Mouse (Mus musculus) WW6 (cell line): ENCODE measurements at regions not wholly inside any gene's neighbourhood (a gene's known extent, or its start where the extent isn't known, plus 50 kb on each side); places are given as distances from the start of the nearest gene placed in this dataset.

Source experiments
- DNase-seq: peaks from one replicate; pipeline ENCODE4 v3.0.0-alpha.2; 2013; ENCODE audit warnings: low read depth, low spot score

DNA sequence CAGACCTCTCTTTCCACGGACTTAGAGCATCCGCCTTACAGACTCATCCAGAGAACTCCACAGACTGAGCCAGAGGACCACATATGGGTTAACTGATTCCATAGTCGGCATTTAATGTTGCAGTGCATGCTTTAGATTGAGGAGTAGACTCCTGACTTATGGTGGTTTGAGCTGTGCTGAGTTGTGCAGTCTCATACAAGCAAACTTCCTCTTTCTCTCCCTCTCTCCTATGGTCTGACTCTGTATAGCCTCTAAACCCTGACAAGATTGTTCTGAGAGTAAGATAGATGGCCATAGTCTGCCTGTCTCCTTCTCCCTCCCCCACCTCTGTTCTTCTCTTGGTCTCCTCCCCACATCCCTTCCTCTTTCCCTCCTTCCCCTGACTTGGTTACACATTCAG lies 616.0 kb downstream of the Ryr2 start:
- no peak for DNase-seq

DNA sequence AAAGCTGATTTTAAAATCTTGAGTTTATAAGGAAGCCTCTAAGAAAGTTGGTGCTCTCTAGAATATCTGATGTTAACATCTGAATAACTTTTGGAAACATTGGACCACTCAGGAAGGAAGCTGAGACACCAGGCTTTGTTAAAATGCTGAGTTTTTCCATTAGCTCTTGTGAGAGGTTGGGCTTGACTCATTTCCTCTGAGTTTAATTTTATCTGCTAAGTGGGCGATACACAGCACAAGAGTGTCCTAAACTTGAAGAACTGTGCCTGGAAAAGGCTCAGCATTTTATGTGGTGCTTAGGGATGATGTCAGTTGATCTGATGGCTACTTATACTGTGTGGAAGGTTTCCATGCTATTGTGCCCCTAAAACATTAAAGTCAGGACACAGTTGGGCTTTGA lies 623.6 kb downstream of the Ryr2 start:
- DNase-seq, result no peak

DNA sequence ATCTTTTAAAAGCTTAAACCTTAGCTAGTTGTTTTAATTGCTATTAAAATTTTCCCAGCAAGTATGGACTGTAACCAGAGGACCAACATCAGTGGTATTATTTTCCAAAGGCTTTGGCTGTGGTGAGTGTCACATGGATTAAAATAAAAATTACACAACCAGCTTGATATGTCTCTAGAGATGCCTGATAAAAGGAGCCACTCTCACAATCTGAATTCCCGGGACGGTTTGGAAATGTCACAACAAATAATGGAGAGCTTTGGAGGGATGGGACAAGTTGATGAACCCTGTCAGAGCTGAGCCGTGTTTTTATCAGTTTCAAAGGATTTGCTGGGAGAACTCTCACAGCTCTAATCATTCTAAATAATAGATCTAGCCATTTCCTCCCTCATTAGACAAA lies 624.0 kb downstream of the Ryr2 start:
- DNase-seq, result no peak

DNA sequence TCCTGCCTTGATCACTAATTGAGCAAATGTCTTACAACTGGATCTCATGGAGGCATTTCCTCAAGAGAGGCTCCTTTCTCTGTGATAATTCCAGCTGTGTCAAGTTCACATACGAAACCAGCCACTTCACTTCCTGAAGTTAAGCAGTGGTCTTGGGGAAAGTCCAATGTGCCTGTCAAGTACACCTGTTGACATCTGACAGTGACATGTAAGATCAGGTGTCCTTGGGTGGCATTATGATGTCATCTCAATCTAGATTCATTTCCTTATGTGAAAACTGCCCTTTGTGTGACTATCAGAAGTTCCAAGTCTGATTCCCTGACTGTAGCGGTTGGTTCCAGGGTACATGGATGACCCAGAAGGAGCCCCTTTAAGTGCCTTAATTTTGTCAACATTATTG lies 646.5 kb downstream of the Ryr2 start:
- no peak for DNase-seq

DNA sequence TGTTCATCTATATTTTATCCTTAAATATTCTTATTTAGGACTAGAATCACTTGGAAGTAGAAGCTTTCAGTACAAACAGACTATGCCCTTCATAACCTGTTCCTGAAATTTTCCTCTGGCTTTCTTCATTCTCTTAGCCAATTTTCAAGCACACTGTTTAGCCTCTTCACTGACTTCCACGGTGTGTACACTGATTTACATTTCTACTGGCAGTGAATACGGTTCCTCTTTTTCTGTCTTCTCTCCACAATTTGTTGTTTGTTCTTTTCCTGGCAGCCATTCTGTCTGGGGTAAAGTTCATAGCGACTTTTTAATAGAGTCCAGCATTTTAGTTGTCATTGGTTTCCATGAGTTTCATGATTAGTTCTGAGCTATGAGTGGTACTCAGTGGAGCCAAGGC lies 651.6 kb downstream of the Ryr2 start:
- no peak for DNase-seq

DNA sequence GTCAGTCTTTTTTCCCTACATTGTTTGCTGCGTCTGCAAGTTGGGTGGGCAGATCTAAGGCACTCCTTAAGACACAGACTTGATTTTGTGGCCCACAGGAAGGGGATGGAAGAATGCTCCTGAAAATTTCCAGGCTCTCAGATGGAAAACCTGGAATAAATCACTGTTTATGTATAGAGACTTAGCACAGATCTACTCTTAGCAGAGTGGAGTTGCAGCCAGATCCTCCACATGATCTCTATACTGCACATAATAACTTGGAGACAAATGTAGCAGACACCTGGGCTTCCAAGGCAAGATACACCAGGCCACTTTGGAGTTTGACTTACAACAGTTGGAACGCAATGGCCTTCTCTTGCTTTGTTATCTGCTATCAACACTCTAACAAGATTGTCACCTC lies 654.3 kb downstream of the Ryr2 start:
- no peak for DNase-seq

DNA sequence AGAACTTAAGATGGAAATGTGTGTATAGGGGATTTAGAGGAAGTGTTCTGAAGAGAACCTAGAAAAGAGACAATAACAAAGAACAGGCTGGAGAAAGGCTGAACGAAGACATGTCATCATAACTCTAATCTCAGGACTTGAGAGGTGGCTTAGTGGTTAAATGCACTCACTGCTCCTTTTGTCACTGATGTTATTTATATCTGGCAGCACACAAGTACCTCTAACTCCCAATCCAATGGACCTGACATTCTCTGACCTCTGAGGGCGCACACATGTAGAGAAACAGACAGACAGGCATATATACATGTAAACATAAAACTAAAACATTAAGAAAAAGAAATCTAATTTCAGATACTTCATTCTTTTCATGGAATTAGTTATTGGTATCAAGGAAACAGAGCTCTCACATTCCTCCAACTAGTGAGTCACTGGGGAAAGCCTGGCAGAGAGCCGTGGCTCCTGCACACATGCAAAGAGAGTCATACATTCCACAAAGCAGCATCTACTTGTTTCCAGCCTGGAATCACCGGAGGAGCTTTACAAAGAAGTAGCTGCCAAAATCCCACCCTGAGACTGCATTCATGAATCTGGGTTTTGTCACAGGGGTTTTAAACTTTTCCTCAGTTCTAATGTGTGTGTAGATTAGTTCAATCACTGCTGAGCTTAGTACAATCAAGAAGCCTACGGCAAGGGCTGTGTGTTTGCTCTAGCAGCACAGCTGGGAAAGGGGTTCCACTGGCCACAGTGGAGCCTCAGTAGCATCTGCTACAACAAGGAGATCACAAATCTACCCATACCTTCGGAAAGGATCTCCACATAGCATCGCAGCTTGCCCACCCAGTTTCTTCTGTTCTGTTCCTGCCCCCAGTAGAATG lies 674.0 kb downstream of the Ryr2 start:
- no peak for DNase-seq

DNA sequence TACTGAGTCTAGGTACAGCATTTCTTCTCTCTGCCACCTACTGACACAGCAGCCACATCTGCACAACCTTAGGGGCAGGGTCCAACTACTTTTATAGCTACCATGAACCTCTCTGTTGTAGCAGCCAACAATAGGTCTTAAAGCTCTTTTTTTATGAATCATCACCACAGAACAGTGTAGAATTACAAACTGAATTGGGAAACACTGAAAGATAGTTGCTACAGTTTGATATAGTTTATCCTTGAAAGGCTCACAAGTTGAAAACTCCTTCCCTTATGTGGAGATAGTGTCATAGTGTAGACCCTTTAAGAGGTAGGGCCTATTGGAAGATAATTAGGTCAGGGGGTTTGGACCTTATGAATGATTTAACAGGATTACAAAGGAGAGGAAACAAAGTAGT lies 679.9 kb downstream of the Ryr2 start:
- DNase-seq, result no peak

DNA sequence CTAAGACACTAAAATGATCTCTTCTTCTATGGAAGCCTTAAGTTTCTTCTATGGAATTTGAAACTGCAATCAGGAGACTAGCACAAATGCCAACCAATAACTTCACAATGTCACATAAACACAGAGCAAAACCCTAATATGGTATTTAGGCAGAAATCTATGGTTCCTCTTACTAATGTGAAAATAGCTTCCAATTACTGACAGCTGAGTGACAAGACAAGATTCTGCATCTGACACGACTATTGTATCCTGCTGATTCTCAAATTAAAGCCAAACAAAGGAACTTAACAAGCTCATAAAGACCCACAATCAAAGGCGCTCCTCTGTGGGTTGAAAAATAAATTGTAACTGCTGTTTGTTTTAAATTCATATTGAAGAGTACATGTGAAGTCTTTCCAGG lies 714.7 kb downstream of the Ryr2 start:
- no peak for DNase-seq

DNA sequence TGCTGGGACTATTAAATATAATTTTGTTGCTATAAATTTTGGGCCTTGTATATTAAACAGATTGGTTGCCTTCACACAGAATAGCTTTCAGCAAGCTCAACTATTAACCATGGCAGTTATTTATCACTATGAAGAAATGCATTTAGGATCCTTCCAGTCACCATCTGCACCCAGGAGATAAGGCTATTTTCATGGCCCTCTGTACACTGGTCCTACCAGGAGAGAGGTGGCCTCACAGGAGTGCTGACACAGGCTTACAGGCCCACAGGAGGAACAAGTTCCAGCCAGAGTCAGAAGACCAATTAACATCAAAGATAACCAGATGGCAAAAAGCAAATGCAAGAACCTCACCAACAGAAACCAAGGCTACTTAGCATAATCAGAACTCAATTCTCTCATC lies 731.3 kb downstream of the Ryr2 start:
- no peak for DNase-seq

DNA sequence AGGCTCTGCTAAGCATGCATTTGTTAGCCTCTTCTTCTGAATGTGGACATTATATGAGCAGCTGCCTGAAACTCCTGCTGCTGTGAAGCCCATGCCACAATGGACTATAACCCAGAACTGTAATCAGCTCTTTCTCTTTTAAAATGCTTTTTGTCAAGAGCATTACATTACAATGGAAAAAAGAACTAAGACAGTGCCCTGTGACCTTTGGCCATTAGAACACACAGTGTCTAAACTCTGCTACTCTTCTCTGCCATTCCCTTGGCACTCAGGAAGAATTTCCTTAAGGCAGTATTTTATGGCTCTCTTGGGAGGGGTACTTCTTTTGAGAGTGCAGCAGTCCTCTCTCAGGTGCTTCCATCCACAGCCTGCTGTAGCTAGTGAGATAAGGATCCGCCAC lies 737.3 kb downstream of the Ryr2 start:
- peak; percentile 4 for DNase-seq

DNA sequence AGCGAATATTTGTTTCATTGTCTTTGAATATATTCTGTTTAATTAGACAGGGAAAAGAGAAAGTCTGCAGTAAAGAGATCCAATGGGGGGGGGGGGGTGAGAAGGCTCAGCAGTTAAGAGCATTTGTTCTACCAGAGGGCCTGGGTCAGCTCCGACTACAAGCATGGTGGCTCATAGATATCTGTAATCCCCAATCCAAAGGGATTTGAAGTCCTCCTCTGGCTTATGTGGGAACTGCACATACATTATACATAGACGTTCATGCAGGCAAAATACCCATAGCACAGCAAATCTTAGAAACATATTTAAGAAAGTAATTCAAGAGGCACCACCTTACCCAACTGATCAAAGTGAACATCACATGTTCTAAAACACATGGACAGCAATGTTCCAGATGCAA lies 743.9 kb downstream of the Ryr2 start:
- no peak for DNase-seq

DNA sequence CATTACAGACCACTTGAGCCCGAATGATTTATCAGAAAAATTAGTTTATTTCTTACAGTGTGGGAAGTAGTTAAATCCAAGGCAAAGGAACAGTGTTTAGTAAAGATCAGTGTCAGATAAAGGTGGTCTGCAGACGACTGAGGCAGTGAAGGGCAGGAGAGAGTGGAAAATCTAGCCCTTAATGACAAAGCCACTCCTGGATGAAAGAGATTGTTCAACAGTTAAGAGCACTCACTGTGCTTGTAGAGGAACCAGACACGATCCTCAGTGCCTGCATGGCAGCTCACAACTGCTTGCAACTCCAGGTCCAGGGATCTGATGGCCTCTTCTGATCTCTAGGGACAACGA lies 758.3 kb downstream of the Ryr2 start:
- no peak for DNase-seq

DNA sequence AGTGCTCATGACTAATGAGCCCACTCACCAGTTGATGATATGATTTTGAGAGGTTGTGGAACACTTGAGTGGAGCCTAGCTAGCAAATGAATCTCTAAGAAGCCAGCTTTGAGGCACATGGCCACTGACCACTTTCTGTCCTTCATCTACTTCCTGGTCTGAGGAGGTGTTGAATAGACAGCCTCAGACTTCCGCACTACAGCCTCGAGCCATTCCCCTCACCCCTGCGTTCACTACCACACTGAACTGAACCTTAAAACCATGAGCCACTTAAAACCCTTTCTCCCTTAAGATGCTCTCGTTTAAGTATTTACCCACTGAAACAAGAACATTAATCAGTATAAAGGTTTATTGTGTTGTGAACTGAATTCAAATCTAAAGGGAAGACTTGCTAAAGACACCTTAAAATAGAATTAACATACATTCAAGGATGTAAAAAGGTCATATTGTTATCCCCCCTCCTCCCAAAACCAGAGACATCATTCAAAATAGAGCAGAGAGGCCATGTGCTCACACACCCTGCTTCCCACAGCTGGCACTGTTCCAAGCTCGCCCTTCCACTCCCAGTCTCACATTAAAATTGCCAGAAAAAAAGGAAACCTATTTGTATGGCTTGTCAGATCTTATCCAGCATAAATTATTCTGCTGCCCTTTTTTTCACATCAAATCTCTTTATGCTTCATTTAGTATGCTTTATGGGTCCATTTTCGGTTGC lies 758.8 kb downstream of the Ryr2 start:
- no peak for DNase-seq

DNA sequence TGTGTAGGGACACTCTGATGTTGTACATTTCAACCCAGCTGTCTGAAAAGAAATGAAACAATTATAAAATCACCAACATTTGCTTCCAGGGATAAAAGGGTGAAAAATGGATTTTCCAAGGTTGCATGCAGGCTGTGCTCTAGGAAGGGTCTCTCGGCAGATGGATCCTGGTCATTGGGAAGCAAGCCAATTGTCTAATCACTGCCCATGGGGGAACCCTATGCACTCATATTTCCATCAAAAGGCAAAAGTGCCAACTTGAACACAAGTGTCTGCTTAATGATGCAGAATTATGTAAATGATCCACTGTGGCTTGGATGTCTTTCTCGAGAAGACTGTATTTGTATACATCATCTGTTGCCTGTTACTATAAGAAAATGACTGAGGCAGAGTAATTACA lies 762.2 kb downstream of the Ryr2 start:
- DNase-seq, result no peak

DNA sequence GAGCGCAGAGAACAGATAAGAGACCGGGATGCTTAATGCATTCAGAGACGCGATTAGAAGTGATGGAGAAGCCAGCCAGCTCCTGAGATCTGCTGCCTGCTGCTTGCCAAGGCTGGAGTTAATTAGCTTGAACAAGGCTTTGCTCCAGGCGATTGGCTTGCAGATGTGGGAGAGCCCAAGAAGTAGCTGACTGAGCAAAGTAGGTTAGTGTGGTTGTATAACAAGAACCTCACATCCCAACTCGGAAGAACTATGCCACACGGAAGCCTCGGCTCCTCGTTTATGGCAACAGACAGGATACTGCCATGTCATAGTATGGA lies 768.5 kb downstream of the Ryr2 start:
- DNase-seq, result no peak

DNA sequence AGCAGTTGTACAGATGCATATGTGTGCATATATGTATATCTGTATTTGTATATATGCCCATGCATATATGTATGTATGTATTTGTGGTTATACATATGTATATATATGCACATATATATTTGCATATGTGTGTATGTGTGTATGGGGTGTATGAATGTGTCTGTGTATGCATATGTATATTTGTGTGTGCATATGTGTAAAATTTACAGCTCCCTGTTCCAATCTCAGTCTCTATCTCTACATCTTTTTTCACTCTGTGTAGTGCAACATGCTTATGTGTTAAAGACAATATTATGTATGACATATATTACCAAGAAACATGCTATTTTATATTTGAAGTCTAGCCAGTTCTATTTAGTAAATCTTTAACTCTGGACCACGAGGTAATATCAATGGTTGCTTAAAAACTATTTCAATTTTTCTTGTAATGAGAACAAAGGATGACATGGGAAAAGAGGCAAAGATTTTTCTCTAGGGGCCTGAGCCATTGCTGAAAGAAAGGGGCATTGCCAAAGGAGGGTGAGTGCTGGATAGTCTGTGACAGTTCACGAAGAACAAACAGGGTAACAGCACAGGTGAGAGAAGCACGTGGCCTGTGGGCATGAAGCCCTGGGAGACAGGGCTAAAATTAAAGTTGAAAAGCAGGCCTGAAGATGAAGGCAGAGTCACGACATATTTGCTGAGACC lies 769.0 kb downstream of the Ryr2 start:
- no peak for DNase-seq

DNA sequence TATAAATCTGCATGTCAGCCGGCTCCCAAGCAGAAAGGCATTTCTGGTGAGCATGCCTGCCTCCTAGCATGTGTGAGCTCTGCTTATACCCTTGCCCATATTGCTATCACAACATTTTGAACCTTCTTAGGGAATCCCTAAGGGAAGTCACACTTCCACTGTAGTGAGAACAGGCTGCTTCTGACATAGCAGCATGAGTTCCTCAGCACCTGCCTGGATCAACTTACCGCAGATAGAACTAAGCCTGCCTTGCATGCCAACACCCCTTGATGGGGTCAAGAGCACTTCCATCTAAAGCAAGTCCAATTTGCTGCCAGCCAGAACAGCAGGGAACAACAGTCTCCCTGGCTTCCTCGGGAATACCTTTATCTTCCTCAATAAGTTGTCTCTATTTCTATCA lies 769.8 kb downstream of the Ryr2 start:
- DNase-seq, result no peak

DNA sequence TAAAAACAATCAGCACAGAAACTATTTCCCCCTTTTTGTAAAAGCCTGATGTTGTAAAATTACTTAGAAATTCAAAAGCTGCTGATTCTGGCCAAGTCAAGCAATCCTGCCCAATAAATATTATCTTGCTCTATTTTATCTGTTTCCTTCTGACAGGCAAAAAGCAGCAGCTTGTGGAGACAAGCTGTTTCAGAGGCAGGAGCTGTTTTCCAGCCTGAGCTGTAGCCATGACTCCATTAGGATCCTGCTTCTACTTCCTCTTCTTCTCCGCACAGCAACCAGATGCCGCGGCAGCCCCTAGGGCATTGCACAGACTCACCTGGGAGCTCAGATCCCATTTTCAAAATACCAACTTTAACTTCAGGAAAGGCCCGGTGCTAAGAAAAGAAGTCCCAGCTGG lies 774.8 kb downstream of the Ryr2 start:
- no peak for DNase-seq

DNA sequence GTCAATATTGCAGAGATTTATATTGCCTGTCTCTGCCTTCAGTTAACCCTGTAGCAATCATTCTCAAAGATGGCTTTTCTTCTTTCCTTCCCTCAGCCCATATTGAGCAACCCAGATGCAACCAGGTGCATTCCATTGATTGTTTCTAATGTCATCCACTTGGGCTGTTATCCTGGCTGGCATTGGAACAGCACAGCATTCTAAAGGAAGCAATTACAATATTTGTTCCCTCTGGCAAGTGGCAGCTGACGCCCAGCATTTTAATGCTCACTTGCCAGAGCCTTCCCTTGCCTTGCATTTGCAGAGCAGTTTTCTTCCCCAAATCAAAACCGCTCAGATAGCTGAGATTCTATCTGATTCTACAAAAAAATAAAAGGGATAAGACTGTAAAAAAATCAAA lies 798.0 kb downstream of the Ryr2 start:
- no peak for DNase-seq

DNA sequence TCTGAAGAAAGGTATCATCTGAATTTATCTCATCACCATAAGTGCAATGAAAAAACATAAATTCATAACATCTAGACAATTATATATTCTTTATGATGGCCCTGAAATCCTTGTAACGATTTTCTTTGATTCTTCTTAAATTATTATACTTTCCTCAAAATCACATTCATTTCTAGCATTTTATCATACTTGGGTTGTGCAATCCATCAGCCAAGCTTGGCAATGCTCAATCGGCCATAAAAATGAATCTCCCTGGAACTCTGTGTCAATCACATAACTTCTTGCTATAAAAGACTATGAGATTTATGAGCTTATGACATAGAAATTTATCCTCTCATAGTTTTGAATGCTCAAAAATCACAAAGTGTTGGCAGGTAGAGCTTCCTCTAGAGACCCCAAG lies 811.3 kb downstream of the Ryr2 start:
- DNase-seq, result no peak

DNA sequence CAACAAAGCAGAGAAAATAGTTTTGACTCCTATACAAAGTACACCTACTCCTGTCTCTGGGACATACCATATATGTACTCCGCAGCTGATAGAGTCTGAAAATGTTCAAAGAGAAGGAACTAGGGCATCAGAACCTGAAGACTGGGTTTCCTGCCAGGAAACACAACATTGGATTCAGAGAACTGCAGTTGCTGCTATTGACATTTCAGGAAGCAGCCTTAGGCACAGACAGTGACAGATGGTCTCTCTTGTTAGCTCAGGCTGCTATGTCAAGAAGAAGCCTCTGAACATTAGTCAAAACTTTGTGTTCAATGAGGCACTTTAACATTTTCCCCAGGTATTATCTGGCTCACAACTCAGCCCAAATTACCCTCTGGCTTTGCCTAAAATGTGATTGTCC lies 812.1 kb downstream of the Ryr2 start:
- no peak for DNase-seq

DNA sequence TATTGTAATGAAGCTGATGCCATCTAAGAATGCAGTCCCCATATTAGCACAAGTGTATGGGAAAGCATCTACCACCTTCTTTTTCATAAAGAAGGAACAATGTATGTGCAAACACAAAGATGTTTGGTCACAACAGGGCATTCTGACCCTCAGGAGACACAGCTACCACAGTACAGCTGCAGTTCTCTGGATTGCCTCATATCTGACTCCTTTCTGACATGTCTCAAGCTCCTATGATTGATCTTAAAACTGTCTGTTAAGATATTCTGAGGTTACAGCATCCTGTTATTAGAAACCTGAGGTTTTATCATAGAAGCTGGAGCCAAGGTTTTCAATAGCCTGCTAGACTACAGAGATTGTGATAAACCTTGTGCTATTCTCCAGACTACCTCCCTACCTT lies 813.0 kb downstream of the Ryr2 start:
- DNase-seq, result no peak
